ENCODE assay signal across 8 mouse cellular contexts in the genomic region with DNA sequence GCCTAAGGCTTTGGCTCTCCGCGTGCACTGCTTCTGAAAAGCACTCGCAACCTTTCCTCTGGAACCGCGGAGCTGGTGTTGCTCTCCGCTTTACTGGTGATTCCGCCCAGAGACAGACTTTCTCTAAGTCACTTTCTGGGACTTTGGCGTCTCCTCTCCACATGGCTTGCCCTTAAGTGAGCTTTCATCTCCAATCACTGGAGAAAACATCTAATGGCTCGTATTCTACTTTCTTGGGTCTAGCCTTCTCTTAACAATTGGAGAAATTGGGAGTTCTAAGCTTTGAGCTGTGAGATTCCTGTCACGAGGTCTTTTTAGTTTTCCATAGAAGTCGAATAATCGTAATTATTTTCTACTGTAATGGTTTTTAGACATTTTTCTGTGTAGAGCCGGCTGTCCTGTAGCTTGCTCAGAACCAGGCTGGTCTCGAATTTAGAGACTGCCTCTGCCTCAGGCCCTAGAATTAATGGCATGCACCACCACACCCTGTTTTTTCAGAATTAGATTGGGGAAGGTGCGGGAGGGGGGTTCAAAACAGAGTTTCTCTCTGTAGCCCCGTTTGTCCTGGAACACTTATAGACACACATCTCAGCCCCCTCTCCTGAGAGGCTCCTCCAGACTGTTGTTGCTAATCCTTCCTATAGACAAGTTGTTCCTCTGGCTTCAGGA. TPM values are rescaled to one million over a fixed set of nuclear protein-coding genes. Genes with fewer than 3 reads are reported as not detected.
DNase-seq lines count a peak whose midpoint lies in the region; ATAC-seq lines count a peak whose summit lies in the region.

No protein-coding gene starts in this region.

- peaks cover 18% of the 10 kb centered on the region for H3K36me3 ChIP-seq in kidney, embryonic 15.5 days
- peaks cover 1% of the 10 kb centered on the region; the same call in 1 of the 2 replicates for H3K36me3 ChIP-seq in hindbrain, embryonic 11.5 days (ENCODE audit: control insufficient read depth, insufficient read depth, low read length)
- peaks cover 10% of the 10 kb centered on the region for H3K36me3 ChIP-seq in midbrain, embryonic 13.5 days

- H3K27me3 ChIP-seq in kidney, embryonic 15.5 days, result no peaks in the 10 kb centered on the region
- H3K27me3 ChIP-seq in hindbrain, embryonic 11.5 days (ENCODE audit: control insufficient read depth, insufficient read depth, low read length), result no peaks in the 10 kb centered on the region
- no peaks in the 10 kb centered on the region for H3K27me3 ChIP-seq in midbrain, embryonic 13.5 days

- peak overlapping the region; percentile 75 for H3K27ac ChIP-seq in kidney, embryonic 15.5 days
- peak overlapping the region; percentile 19; the same call in 1 of the 2 replicates for H3K27ac ChIP-seq in hindbrain, embryonic 11.5 days (ENCODE audit: low read depth, low read length)
- no peak overlapping the region for H3K27ac ChIP-seq in midbrain, embryonic 13.5 days

- H3K9ac ChIP-seq in kidney, embryonic 15.5 days, result peak overlapping the region; percentile 73
- peak overlapping the region; percentile 57 for H3K9ac ChIP-seq in hindbrain, embryonic 11.5 days (ENCODE audit: low read depth, low read length)
- H3K9ac ChIP-seq in midbrain, embryonic 13.5 days (replicated peaks), result peak overlapping the region; percentile 50

- DNase-seq in kidney, postnatal 4 days, result no peak
- DNase-seq in ZHBTc4 (ENCODE audit: low read depth, low spot score), result peak; percentile 26
- DNase-seq in hindbrain, embryonic 11.5 days (ENCODE audit: low spot score), result no peak
- DNase-seq in frontal cortex, postnatal 14 days (ENCODE audit: low spot score in 2 of 2), result no peak
- no peak for DNase-seq in natural killer cell, adult 2 months (ENCODE audit: low spot score in 2 of 2)
- no peak for DNase-seq in layer of hippocampus, postnatal 14 days (ENCODE audit: low spot score in 2 of 2)

- WGBS in kidney, embryonic 15.5 days, result under 1% methylated on average over 16 of the region's 16 CpGs
- 1% methylated on average over 16 of the region's 16 CpGs for WGBS in hindbrain, embryonic 11.5 days
- WGBS in midbrain, embryonic 13.5 days, result 2% methylated on average over 16 of the region's 16 CpGs

- ATAC-seq in kidney, embryonic 15.5 days (replicated peaks; ENCODE audit: low FRiP score), result no peak
- ATAC-seq in hindbrain, embryonic 11.5 days (ENCODE audit: low FRiP score), result no peak
- ATAC-seq in midbrain, embryonic 13.5 days, result no peak

- peak overlapping the region; percentile 93 for H3K4me3 ChIP-seq in kidney, embryonic 15.5 days (replicated peaks)
- peak overlapping the region; percentile 55 for H3K4me3 ChIP-seq in hindbrain, embryonic 11.5 days (ENCODE audit: low read depth, low read length)
- H3K4me3 ChIP-seq in midbrain, embryonic 13.5 days (replicated peaks), result peak overlapping the region; percentile 89

- H3K4me1 ChIP-seq in kidney, embryonic 15.5 days, result peaks cover 29% of the 10 kb centered on the region
- 0 out of 2 replicates have a peak, but pooled peaks cover 2% of the 10 kb centered on the region for H3K4me1 ChIP-seq in hindbrain, embryonic 11.5 days (replicated peaks; ENCODE audit: control insufficient read depth, insufficient read depth, low read length)
- H3K4me1 ChIP-seq in midbrain, embryonic 13.5 days (replicated peaks), result peaks cover 28% of the 10 kb centered on the region

- no peaks in the 10 kb centered on the region for H3K9me3 ChIP-seq in kidney, embryonic 15.5 days (replicated peaks)
- no peaks in the 10 kb centered on the region for H3K9me3 ChIP-seq in hindbrain, embryonic 11.5 days (ENCODE audit: control insufficient read depth, low read length)
- H3K9me3 ChIP-seq in midbrain, embryonic 13.5 days, result no peaks in the 10 kb centered on the region

- peak overlapping the region; percentile 81 for H3K4me2 ChIP-seq in kidney, embryonic 15.5 days
- peak overlapping the region; percentile 60 for H3K4me2 ChIP-seq in hindbrain, embryonic 11.5 days (replicated peaks; ENCODE audit: low read depth, low read length)
- peak overlapping the region; percentile 74 for H3K4me2 ChIP-seq in midbrain, embryonic 13.5 days (replicated peaks)

RNA-seq across cellular contexts. Expression of a gene that starts 0.7 kb away (rescaled TPM):
- 10.7 and 12.0 TPM in 2 replicates for polyA plus RNA-seq in kidney, embryonic 15.5 days (2015; fragmentation: Nextera tagmentation; extraction: Ambion mirVana)
- polyA plus RNA-seq in hindbrain, embryonic 11.5 days (2014; fragmentation: Nextera tagmentation; extraction: Ambion mirVana), result 10.4 and 15.4 TPM in 2 replicates
- polyA plus RNA-seq in midbrain, embryonic 13.5 days (2015; fragmentation: Nextera tagmentation; extraction: Ambion mirVana), result 3.5 and 4.1 TPM in 2 replicates
- under 1 TPM; 0.19 to 0.53 TPM for total RNA-seq in layer of hippocampus, postnatal 14 days (2021)

RNA-seq across cellular contexts. Expression of a gene that starts 0.7 kb away (rescaled TPM):
- polyA plus RNA-seq in kidney, embryonic 15.5 days (2015; fragmentation: Nextera tagmentation; extraction: Ambion mirVana), result 87.8 and 88.8 TPM in 2 replicates
- polyA plus RNA-seq in hindbrain, embryonic 11.5 days (2014; fragmentation: Nextera tagmentation; extraction: Ambion mirVana), result 113 and 122 TPM in 2 replicates
- 93.4 and 104 TPM in 2 replicates for polyA plus RNA-seq in midbrain, embryonic 13.5 days (2015; fragmentation: Nextera tagmentation; extraction: Ambion mirVana)
- total RNA-seq in layer of hippocampus, postnatal 14 days (2021), result 10 to 100 TPM; 35.1 to 37.0 TPM

RNA-seq across cellular contexts. Expression of a gene that starts 39.9 kb away (rescaled TPM):
- 29.2 and 32.3 TPM in 2 replicates for polyA plus RNA-seq in kidney, embryonic 15.5 days (2015; fragmentation: Nextera tagmentation; extraction: Ambion mirVana)
- polyA plus RNA-seq in hindbrain, embryonic 11.5 days (2014; fragmentation: Nextera tagmentation; extraction: Ambion mirVana), result 19.4 and 19.5 TPM in 2 replicates
- polyA plus RNA-seq in midbrain, embryonic 13.5 days (2015; fragmentation: Nextera tagmentation; extraction: Ambion mirVana), result 19.7 and 20.5 TPM in 2 replicates
- total RNA-seq in layer of hippocampus, postnatal 14 days (2021), result 10 to 100 TPM; 33.6 to 38.5 TPM
